In the genomic region with DNA sequence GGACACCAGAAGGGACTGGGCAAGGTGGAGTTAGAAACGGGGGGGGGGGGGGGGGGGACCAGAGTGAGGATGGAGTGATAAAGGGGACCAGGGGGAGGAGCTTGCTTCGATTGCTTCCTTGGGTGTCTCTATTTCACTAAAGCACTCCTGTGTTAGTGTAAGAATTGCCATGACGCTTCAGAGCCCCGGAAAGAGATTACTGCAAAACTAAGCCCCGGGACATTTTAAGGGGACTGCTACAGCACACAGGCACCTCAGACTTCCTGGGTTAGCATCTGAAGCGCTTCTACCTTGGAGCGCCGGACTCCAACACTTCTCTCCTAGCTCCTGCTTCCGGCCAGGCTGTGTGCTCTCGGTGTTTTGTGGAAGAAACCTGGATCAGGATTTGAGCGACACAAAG, we compare ENCODE assay signal across 8 mouse cellular contexts.
DNase-seq lines count a peak whose midpoint lies in the region; ATAC-seq and TF ChIP-seq lines count a peak whose summit lies in the region.

No protein-coding gene starts in this region.

- no peaks in the 10 kb centered on the region for H3K27me3 ChIP-seq in lung, embryonic 14.5 days (ENCODE audit: insufficient read depth, low read length)
- H3K27me3 ChIP-seq in forebrain, embryonic 13.5 days = 0 out of 2 replicates have a peak, but pooled peaks cover 10% of the 10 kb centered on the region
- peaks cover 5% of the 10 kb centered on the region for H3K27me3 ChIP-seq in liver, embryonic 11.5 days (replicated peaks; ENCODE audit: control insufficient read depth, insufficient read depth, low read length)
- H3K27me3 ChIP-seq in thymus, adult 2 months (ENCODE audit: control insufficient read depth, insufficient read depth, low read length) = no peaks in the 10 kb centered on the region

- peaks cover 40% of the 10 kb centered on the region for H3K4me1 ChIP-seq in lung, embryonic 14.5 days (ENCODE audit: insufficient read depth)
- peaks cover 23% of the 10 kb centered on the region for H3K4me1 ChIP-seq in forebrain, embryonic 13.5 days
- peaks cover 17% of the 10 kb centered on the region for H3K4me1 ChIP-seq in liver, embryonic 11.5 days (replicated peaks; ENCODE audit: control insufficient read depth, insufficient read depth, low read length)
- peaks cover 43% of the 10 kb centered on the region for H3K4me1 ChIP-seq in thymus, adult 2 months (replicated peaks; ENCODE audit: control insufficient read depth, insufficient read depth, low read length)

- TF ChIP-seq CTCF in lung, embryonic 14.5 days (IDR thresholded peaks at IDR 0.05; ENCODE audit: low read depth) = no peak
- no peak for TF ChIP-seq CTCF in thymus, adult 2 months (IDR thresholded peaks at IDR 0.05; ENCODE audit: borderline replicate concordance, control insufficient read depth, extremely low read depth, insufficient read depth, low read length, poor library complexity)

- H3K4me2 ChIP-seq in lung, embryonic 14.5 days = peak overlapping the region; percentile 85
- peak overlapping the region; percentile 87 for H3K4me2 ChIP-seq in forebrain, embryonic 13.5 days
- peak overlapping the region; percentile 85 for H3K4me2 ChIP-seq in liver, embryonic 11.5 days

- no peaks in the 10 kb centered on the region for H3K36me3 ChIP-seq in lung, embryonic 14.5 days (ENCODE audit: insufficient read depth)
- H3K36me3 ChIP-seq in forebrain, embryonic 13.5 days (ENCODE audit: poor library complexity, severe bottlenecking) = no peaks in the 10 kb centered on the region
- H3K36me3 ChIP-seq in liver, embryonic 11.5 days (ENCODE audit: control insufficient read depth, insufficient read depth, low read length) = no peaks in the 10 kb centered on the region
- no peaks in the 10 kb centered on the region for H3K36me3 ChIP-seq in thymus, adult 2 months (ENCODE audit: control insufficient read depth, insufficient read depth, low read length)

- peak overlapping the region; percentile 50; the same call in 1 of the 2 replicates for H3K27ac ChIP-seq in lung, embryonic 14.5 days (ENCODE audit: low read depth)
- H3K27ac ChIP-seq in forebrain, embryonic 13.5 days = no peak overlapping the region
- no peak overlapping the region for H3K27ac ChIP-seq in liver, embryonic 11.5 days (ENCODE audit: low read depth, low read length)
- H3K27ac ChIP-seq in thymus, adult 2 months (ENCODE audit: control insufficient read depth, insufficient read depth, low read length) = peak overlapping the region; percentile 33

- ATAC-seq in lung, embryonic 14.5 days (ENCODE audit: insufficient read depth) = no peak
- ATAC-seq in forebrain, embryonic 13.5 days = no peak
- ATAC-seq in liver, embryonic 11.5 days (replicated peaks; ENCODE audit: low FRiP score) = no peak

- no peak overlapping the region for H3K4me3 ChIP-seq in lung, embryonic 14.5 days (ENCODE audit: low read depth, low read length)
- H3K4me3 ChIP-seq in forebrain, embryonic 13.5 days = peak overlapping the region; percentile 16; the same call in 1 of the 2 replicates
- H3K4me3 ChIP-seq in liver, embryonic 11.5 days (ENCODE audit: low read depth, low read length) = no peak overlapping the region
- H3K4me3 ChIP-seq in thymus, adult 2 months (ENCODE audit: control insufficient read depth, insufficient read depth, low read length) = no peak overlapping the region

- H3K9me3 ChIP-seq in lung, embryonic 14.5 days (ENCODE audit: low read depth, low read length) = no peaks in the 10 kb centered on the region
- H3K9me3 ChIP-seq in forebrain, embryonic 13.5 days (replicated peaks) = no peaks in the 10 kb centered on the region
- H3K9me3 ChIP-seq in liver, embryonic 11.5 days (ENCODE audit: control insufficient read depth, low read length) = no peaks in the 10 kb centered on the region

- peak overlapping the region; percentile 16; the same call in 1 of the 2 replicates for H3K9ac ChIP-seq in lung, embryonic 14.5 days
- H3K9ac ChIP-seq in forebrain, embryonic 13.5 days = no peak overlapping the region
- no peak overlapping the region for H3K9ac ChIP-seq in liver, embryonic 11.5 days (ENCODE audit: low read depth, low read length)

- no peak for TF ChIP-seq POLR2A in thymus, adult 2 months (IDR thresholded peaks at IDR 0.05; ENCODE audit: control insufficient read depth, extremely low read depth, insufficient read depth, low read length, poor library complexity)

- peak; percentile 35 for DNase-seq in lung, embryonic 14.5 days
- no peak for DNase-seq in lung, postnatal 4 days
- DNase-seq in liver, embryonic 11.5 days (ENCODE audit: low spot score) = peak; percentile 42
- DNase-seq in thymus, adult 2 months = peak; percentile 40
- DNase-seq in urinary bladder, postnatal 10 days (ENCODE audit: low spot score) = no peak
- DNase-seq in Muller cell, postnatal 12 days (ENCODE audit: inconsistent ontology term) = no peak
- DNase-seq in urinary bladder, adult 18-20 months (ENCODE audit: low spot score in 2 of 2) = no peak

- 14% methylated on average over 11 of the region's 11 CpGs for whole genome bisulfite sequencing in lung, embryonic 14.5 days
- 8% methylated on average over 11 of the region's 11 CpGs for WGBS in forebrain, embryonic 13.5 days
- 22% methylated on average over 11 of the region's 11 CpGs for WGBS in liver, embryonic 11.5 days
- WGBS in thymus, adult 2 months = 60% methylated on average over 11 of the region's 11 CpGs

Comparison
In these comparisons a context has a peak if more than half of its experiments do, and no peak if none do; other contexts are left out.
1. DNase-seq: peak in lung, embryonic 14.5 days (single experiment), liver, embryonic 11.5 days (single experiment) and thymus, adult 2 months (single experiment); none in lung, postnatal 4 days (0 of 2), urinary bladder, postnatal 10 days (single experiment), Muller cell, postnatal 12 days (single experiment) and urinary bladder, adult 18-20 months (0 of 2).
2. H3K27ac ChIP-seq: peak in lung, embryonic 14.5 days (single experiment) and thymus, adult 2 months (single experiment); none in forebrain, embryonic 13.5 days (single experiment) and liver, embryonic 11.5 days (single experiment).
3. Peak in every context shown above with its lines, with median percentiles within 50 percentile points of each other: H3K4me2 ChIP-seq.